Mouse (Mus musculus): ENCODE data around the gene Rapgef5.

DNA sequence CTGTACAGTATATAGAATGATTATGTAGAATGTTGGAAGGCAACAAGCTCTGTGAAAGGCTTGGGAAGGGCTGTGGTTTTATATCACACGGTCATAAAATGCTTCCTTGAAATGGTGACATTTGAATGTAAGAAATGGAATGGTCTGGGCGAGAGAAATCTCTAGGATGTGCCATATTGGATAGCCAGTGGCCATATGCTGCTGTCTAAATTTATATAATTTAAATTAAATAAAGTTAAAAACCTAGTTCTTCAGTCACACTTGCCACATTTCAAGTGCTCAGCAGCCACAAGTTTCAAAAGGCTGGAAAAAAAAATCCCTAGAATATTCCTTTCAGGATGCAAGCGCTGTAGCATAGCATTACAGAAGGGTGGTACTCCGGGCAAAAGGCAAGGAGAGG, 14.8 kb downstream of the Rapgef5 start:
- TF ChIP-seq POLR2A (IDR thresholded peaks at IDR 0.05; ENCODE audit: borderline replicate concordance, extremely low read depth, insufficient read depth, insufficient read length, poor library complexity, severe bottlenecking) (no peak), CTCF (IDR thresholded peaks at IDR 0.05; ENCODE audit: borderline replicate concordance, extremely low read depth, insufficient read depth, insufficient read length) (no peak)

All from brain, embryonic 14.5 days (tissue).